Mouse (Mus musculus) left cerebral cortex, adult 9 months (tissue): Measurements from ENCODE around the gene Nup107.
"Not testable (repeated sequence)": the region's sequence is repeated elsewhere in the genome, so short reads cannot be mapped to it uniquely, and the experiment has no call there.

Source experiments
- DNase-seq, 2 experiments: peaks; one replicate each; pipeline ENCODE4 v3.0.0; 2022; ENCODE audit warnings: low spot score in 2 of 2

Gene Nup107

GRCm38 (mm10) chr10:117765116-117765894 lies 27.2 kb downstream of the Nup107 start:
- no peak for DNase-seq

- no peak for DNase-seq
Measured at GRCm38 (mm10) chr10:117764598-117764997, 27.9 kb downstream of the Nup107 start.

GRCm38 (mm10) chr10:117763588-117764190 lies 28.8 kb downstream of the Nup107 start:
- DNase-seq: no peak

- no peak for DNase-seq
Measured at GRCm38 (mm10) chr10:117762966-117763365, 29.5 kb downstream of the Nup107 start.

GRCm38 (mm10) chr10:117762281-117762830 lies 30.1 kb downstream of the Nup107 start:
- DNase-seq: no peak

GRCm38 (mm10) chr10:117761551-117761950 lies 31.0 kb downstream of the Nup107 start:
- no peak for DNase-seq

- DNase-seq: no peak
Measured at GRCm38 (mm10) chr10:117760831-117761335, 31.6 kb downstream of the Nup107 start.

- no peak for DNase-seq
Measured at GRCm38 (mm10) chr10:117759844-117760630, 32.5 kb downstream of the Nup107 start.

- no peak for DNase-seq
Measured at GRCm38 (mm10) chr10:117758749-117759727, 33.5 kb downstream of the Nup107 start.

- DNase-seq: not testable (repeated sequence)
Measured at GRCm38 (mm10) chr10:117758344-117758743, 34.2 kb downstream of the Nup107 start.

- DNase-seq: no peak
Measured at GRCm38 (mm10) chr10:117757796-117758342, 34.6 kb downstream of the Nup107 start.

- DNase-seq: no peak
Measured at GRCm38 (mm10) chr10:117757259-117757658, 35.2 kb downstream of the Nup107 start.

GRCm38 (mm10) chr10:117756784-117757183 lies 35.7 kb downstream of the Nup107 start:
- no peak for DNase-seq

GRCm38 (mm10) chr10:117755799-117756467 lies 36.6 kb downstream of the Nup107 start:
- DNase-seq: no peak

- no peak for DNase-seq
Measured at GRCm38 (mm10) chr10:117755086-117755798, 37.3 kb downstream of the Nup107 start.

- no peak for DNase-seq
Measured at GRCm38 (mm10) chr10:117754609-117754940, 37.9 kb downstream of the Nup107 start.

- no peak for DNase-seq
Measured at GRCm38 (mm10) chr10:117753711-117754608, 38.5 kb downstream of the Nup107 start.
